Mouse (Mus musculus) ES-Bruce4 (cell line): Measurements from ENCODE around the gene Trim65.
A peak's percentile ranks its signal among the peaks of the same experiment; 100 is the strongest.

Experiments
- CTCF ChIP-seq: IDR thresholded peaks from one replicate; pipeline ENCODE4 v1.8.1; 2011; ENCODE audit warnings: low read depth, low read length
- EP300 ChIP-seq: IDR thresholded peaks from 2 replicates; pipeline ENCODE4 v1.6.1; 2011; ENCODE audit warnings: low read depth, low read length; ENCODE audit not compliant: insufficient read depth
- POLR2A ChIP-seq: IDR thresholded peaks from one replicate; pipeline ENCODE4 v1.8.1; 2011; ENCODE audit warnings: low read length; ENCODE audit not compliant: insufficient read depth

- TF ChIP-seq POLR2A, result no peak
- no peak for TF ChIP-seq EP300
- TF ChIP-seq CTCF, result peak; percentile 12
These were observed 19.9 kb downstream of the Trim65 start for GRCm38 (mm10) chr11:116111067-116111466.
